Comparison of ENCODE assay signal across 8 mouse cellular contexts in the genomic region with DNA sequence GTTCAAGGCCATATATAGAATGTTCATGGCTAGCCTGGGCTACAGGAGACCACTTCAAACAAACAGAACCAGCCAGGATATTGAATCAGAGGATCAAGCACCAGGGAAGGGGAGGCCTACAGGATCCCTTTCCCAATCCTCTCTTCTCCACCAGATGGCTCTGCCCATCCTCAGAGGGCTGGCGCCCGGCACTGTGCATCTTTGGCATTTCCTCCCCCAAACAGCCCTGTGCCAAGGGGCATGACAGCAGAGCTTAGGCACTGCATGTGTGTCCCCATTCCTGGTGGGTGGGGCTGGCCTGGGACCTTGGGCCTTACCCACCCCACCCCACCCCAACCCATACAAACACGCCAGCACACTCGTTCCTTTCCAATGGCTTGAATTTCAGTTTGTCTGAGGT. TPM values are rescaled to one million over a fixed set of nuclear protein-coding genes. Genes with fewer than 3 reads are reported as not detected.
DNase-seq lines count a peak whose midpoint lies in the region; ATAC-seq and TF ChIP-seq lines count a peak whose summit lies in the region.

No protein-coding gene starts in this region.

- H3K27me3 ChIP-seq in embryonic facial prominence, embryonic 10.5 days (replicated peaks; ENCODE audit: low read depth, poor library complexity, severe bottlenecking) = no peaks in the 10 kb centered on the region
- no peaks in the 10 kb centered on the region for H3K27me3 ChIP-seq in liver, embryonic 14.5 days (ENCODE audit: control insufficient read depth, insufficient read depth, low read length)

- H3K4me1 ChIP-seq in embryonic facial prominence, embryonic 10.5 days = peaks cover 60% of the 10 kb centered on the region
- H3K4me1 ChIP-seq in liver, embryonic 14.5 days (replicated peaks; ENCODE audit: control insufficient read depth in 2 of 2, insufficient read depth in 2 of 2, low read length in 1 of 2) = no peaks in the 10 kb centered on the region

- H3K27ac ChIP-seq in embryonic facial prominence, embryonic 10.5 days (replicated peaks) = 0 out of 2 replicates have a peak overlapping the region, but pooled peaks have one; percentile 24
- H3K27ac ChIP-seq in liver, embryonic 14.5 days = no peak overlapping the region

- H3K4me3 ChIP-seq in embryonic facial prominence, embryonic 10.5 days = no peak overlapping the region
- no peak overlapping the region for H3K4me3 ChIP-seq in liver, embryonic 14.5 days (ENCODE audit: insufficient read depth in 1 of 2, low read depth in 2 of 2, low read length in 2 of 2)

- no peak for TF ChIP-seq EP300 in liver, embryonic 14.5 days (IDR thresholded peaks at IDR 0.05; ENCODE audit: low read depth)

- H3K36me3 ChIP-seq in embryonic facial prominence, embryonic 10.5 days (replicated peaks) = peaks cover 99% of the 10 kb centered on the region
- no peaks in the 10 kb centered on the region for H3K36me3 ChIP-seq in liver, embryonic 14.5 days (replicated peaks; ENCODE audit: control insufficient read depth, insufficient read depth, low read depth)

- TF ChIP-seq CTCF in liver, embryonic 14.5 days (IDR thresholded peaks at IDR 0.05; ENCODE audit: low read depth) = peak; percentile 52

- ATAC-seq in liver, embryonic 14.5 days (ENCODE audit: insufficient read depth) = no peak

- no peaks in the 10 kb centered on the region for H3K9me3 ChIP-seq in embryonic facial prominence, embryonic 10.5 days
- H3K9me3 ChIP-seq in liver, embryonic 14.5 days (ENCODE audit: control insufficient read depth, low read length) = no peaks in the 10 kb centered on the region

- H3K9ac ChIP-seq in liver, embryonic 14.5 days (replicated peaks) = no peak overlapping the region

- 78% methylated on average over 4 of the region's 4 CpGs for WGBS in embryonic facial prominence, embryonic 10.5 days
- WGBS in liver, embryonic 14.5 days (ENCODE audit: insufficient replicate concordance) = 79% methylated on average over 4 of the region's 4 CpGs

- H3K4me2 ChIP-seq in liver, embryonic 14.5 days (ENCODE audit: low read depth) = no peak overlapping the region

- DNase-seq in adrenal gland, adult (ENCODE audit: inconsistent age in 2 of 2, low spot score in 1 of 2) = peak; percentile 75 to 83
- DNase-seq in adrenal gland, adult 8-10 months = no peak
- DNase-seq in layer of hippocampus, adult 11-12 months (ENCODE audit: low spot score) = peak; percentile 29
- DNase-seq in layer of hippocampus, postnatal 25 days (ENCODE audit: extremely low spot score in 1 of 2, low spot score in 1 of 2) = no peak
- no peak for DNase-seq in embryonic facial prominence, embryonic 10.5 days (ENCODE audit: low spot score)
- no peak for DNase-seq in liver, embryonic 14.5 days (ENCODE audit: low read depth in 3 of 3, low spot score in 3 of 3)
- DNase-seq in thymus, postnatal 0 days (ENCODE audit: low spot score) = no peak
- DNase-seq in embryo, embryonic 10 days (ENCODE audit: low spot score) = no peak

RNA-seq across cellular contexts. Expression of a gene that starts 24.4 kb away (rescaled TPM):
- total RNA-seq in adrenal gland, adult 8-10 months (2022) = 10 to 100 TPM in 1 of 4 experiments, 1 to 10 TPM in 3; 7.6 to 11.1 (median 8.6) TPM
- total RNA-seq in layer of hippocampus, postnatal 25 days (2021) = 1 to 10 TPM; 1.8 to 2.2 TPM
- 7.2 and 7.3 TPM in 2 replicates for polyA plus RNA-seq in embryonic facial prominence, embryonic 10.5 days (2016; fragmentation: Nextera tagmentation; extraction: Ambion mirVana)
- 3.9 and 5.2 TPM in 2 replicates for polyA plus RNA-seq in liver, embryonic 14.5 days (2012; rRNA removed)
- 1.8 and 2.1 TPM in 2 replicates for polyA plus RNA-seq in liver, embryonic 14.5 days (2014; fragmentation: Nextera tagmentation; extraction: Ambion mirVana)
- 0.96 and 1.4 TPM in 2 replicates for polyA plus RNA-seq in thymus, postnatal 0 days (2015; fragmentation: Nextera tagmentation; extraction: Ambion mirVana)

Comparison
In these comparisons a context has a peak if more than half of its experiments do, and no peak if none do; other contexts are left out.
1. DNase-seq: peak in adrenal gland, adult (2 of 2) and layer of hippocampus, adult 11-12 months (single experiment); none in adrenal gland, adult 8-10 months (single experiment), layer of hippocampus, postnatal 25 days (0 of 2), embryonic facial prominence, embryonic 10.5 days (single experiment), liver, embryonic 14.5 days (0 of 3), thymus, postnatal 0 days (single experiment) and embryo, embryonic 10 days (single experiment).